Mouse (Mus musculus) macrophage (primary cell): Measurements from ENCODE around the gene Nlk. TPM values are rescaled to one million over a fixed set of nuclear protein-coding genes. Genes with fewer than 3 reads are reported as not detected.

Source experiments
- H3K27ac ChIP-seq: fragments of 350-480 bp; formaldehyde crosslinking; 2 replicates; pipeline ENCODE4 v1.9.0; 2021
- H3K36me3 ChIP-seq: fragments of 350-480 bp; formaldehyde crosslinking; 2 replicates; pipeline ENCODE4 v1.9.0; 2021; ENCODE audit errors: inconsistent target
- H3K4me3 ChIP-seq: fragments of 350-480 bp; formaldehyde crosslinking; 2 replicates; pipeline ENCODE4 v1.9.0; 2021; ENCODE audit errors: inconsistent target
- H3K79me2 ChIP-seq: fragments of 350-480 bp; formaldehyde crosslinking; 2 replicates; pipeline ENCODE4 v1.9.0; 2021; ENCODE audit errors: inconsistent target
- WGBS: methylation state at CpG from one replicate; pipeline ENCODE4 v1.1.7; 2026; ENCODE audit warnings: inconsistent platforms; ENCODE audit not compliant: missing documents; 5-methylcytosine and 5-hydroxymethylcytosine counted together
- polyA plus RNA-seq: library from polyadenylated mRNA; stranded (reverse); fragments of 250-400 nt; gene quantifications from 3 replicates; pipeline ENCODE4 v1.2.4, GENCODE M21; 2018; ENCODE audit warnings: inconsistent platforms

Nlk gene
- polyA plus RNA-seq, 1 experiment from 2014 or later, result 12.9 TPM

GRCm38 (mm10) chr11:78643746-78644145, 53.4 kb downstream of the Nlk start:
- no peak overlapping the region for H3K27ac ChIP-seq
- 97% methylated on average over 7 of the region's 7 CpGs for WGBS
- no peaks in the 10 kb centered on the region for H3K36me3 ChIP-seq
- H3K79me2 ChIP-seq, result no peaks in the 10 kb centered on the region
- H3K4me3 ChIP-seq, result no peak overlapping the region

- H3K4me3 ChIP-seq, result no peak overlapping the region
- no peaks in the 10 kb centered on the region for H3K36me3 ChIP-seq
- 93% methylated on average over 3 of the region's 3 CpGs for WGBS
- no peaks in the 10 kb centered on the region for H3K79me2 ChIP-seq
- H3K27ac ChIP-seq, result no peak overlapping the region
These were observed 55.0 kb downstream of the Nlk start for GRCm38 (mm10) chr11:78642151-78642550.

GRCm38 (mm10) chr11:78641088-78641487, 56.1 kb downstream of the Nlk start:
- H3K79me2 ChIP-seq, result no peaks in the 10 kb centered on the region
- no peaks in the 10 kb centered on the region for H3K36me3 ChIP-seq
- 97% methylated on average over 3 of the region's 3 CpGs for WGBS
- H3K27ac ChIP-seq, result no peak overlapping the region
- H3K4me3 ChIP-seq, result no peak overlapping the region

- no peaks in the 10 kb centered on the region for H3K36me3 ChIP-seq
- no peak overlapping the region for H3K27ac ChIP-seq
- H3K79me2 ChIP-seq, result no peaks in the 10 kb centered on the region
- 95% methylated on average over 2 of the region's 2 CpGs for WGBS
- H3K4me3 ChIP-seq, result no peak overlapping the region
These were observed 64.4 kb downstream of the Nlk start for GRCm38 (mm10) chr11:78632782-78633181.

- Histone ChIP-seq H3K79me2 (no peaks in the 10 kb centered on the region), H3K36me3 (no peaks in the 10 kb centered on the region), H3K27ac (no peak overlapping the region), H3K4me3 (no peak overlapping the region)
- WGBS, result 95% methylated on average over 3 of the region's 3 CpGs
These were observed 68.3 kb downstream of the Nlk start for GRCm38 (mm10) chr11:78628871-78629270.

GRCm38 (mm10) chr11:78624377-78624776, 72.8 kb downstream of the Nlk start:
- Histone ChIP-seq H3K4me3 (no peak overlapping the region), H3K36me3 (no peaks in the 10 kb centered on the region), H3K79me2 (no peaks in the 10 kb centered on the region), H3K27ac (no peak overlapping the region)
- WGBS, result 96% methylated on average over 3 of the region's 3 CpGs

- Histone ChIP-seq H3K4me3 (no peak overlapping the region), H3K79me2 (no peaks in the 10 kb centered on the region), H3K27ac (no peak overlapping the region), H3K36me3 (no peaks in the 10 kb centered on the region)
These were observed 75.2 kb downstream of the Nlk start for GRCm38 (mm10) chr11:78621926-78622325.

- no peak overlapping the region for H3K4me3 ChIP-seq
- H3K36me3 ChIP-seq, result no peaks in the 10 kb centered on the region
- H3K79me2 ChIP-seq, result no peaks in the 10 kb centered on the region
- 80% methylated on average over 3 of the region's 3 CpGs for WGBS
- no peak overlapping the region for H3K27ac ChIP-seq
These were observed 77.0 kb downstream of the Nlk start for GRCm38 (mm10) chr11:78620179-78620578.

GRCm38 (mm10) chr11:78611273-78611672, 85.9 kb downstream of the Nlk start:
- H3K27ac ChIP-seq, result no peak overlapping the region
- no peak overlapping the region for H3K4me3 ChIP-seq
- no peaks in the 10 kb centered on the region for H3K79me2 ChIP-seq
- H3K36me3 ChIP-seq, result no peaks in the 10 kb centered on the region

GRCm38 (mm10) chr11:78609657-78610056, 87.5 kb downstream of the Nlk start:
- H3K27ac ChIP-seq, result no peak overlapping the region
- no peaks in the 10 kb centered on the region for H3K36me3 ChIP-seq
- no peaks in the 10 kb centered on the region for H3K79me2 ChIP-seq
- no peak overlapping the region for H3K4me3 ChIP-seq
- 93% methylated on average over 4 of the region's 4 CpGs for WGBS

- WGBS, result 83% methylated on average over 1 of the region's 1 CpGs
- Histone ChIP-seq H3K27ac (no peak overlapping the region), H3K4me3 (no peak overlapping the region), H3K79me2 (no peaks in the 10 kb centered on the region), H3K36me3 (no peaks in the 10 kb centered on the region)
These were observed 92.3 kb downstream of the Nlk start for GRCm38 (mm10) chr11:78604826-78605225.

GRCm38 (mm10) chr11:78602781-78603180, 94.4 kb downstream of the Nlk start:
- Histone ChIP-seq H3K4me3 (no peak overlapping the region), H3K36me3 (no peaks in the 10 kb centered on the region), H3K79me2 (no peaks in the 10 kb centered on the region), H3K27ac (no peak overlapping the region)
- 97% methylated on average over 3 of the region's 3 CpGs for WGBS

GRCm38 (mm10) chr11:78600926-78601590, 96.1 kb downstream of the Nlk start:
- 82% methylated on average over 4 of the region's 4 CpGs for WGBS
- no peaks in the 10 kb centered on the region for H3K36me3 ChIP-seq
- H3K4me3 ChIP-seq, result no peak overlapping the region
- no peaks in the 10 kb centered on the region for H3K79me2 ChIP-seq
- peak overlapping the region; percentile 77 for H3K27ac ChIP-seq

GRCm38 (mm10) chr11:78600496-78600895, 96.7 kb downstream of the Nlk start:
- Histone ChIP-seq H3K27ac (peak overlapping the region; percentile 77), H3K79me2 (no peaks in the 10 kb centered on the region), H3K36me3 (no peaks in the 10 kb centered on the region), H3K4me3 (no peak overlapping the region)
- WGBS, result 10% methylated on average over 3 of the region's 3 CpGs

GRCm38 (mm10) chr11:78600051-78600450, 97.1 kb downstream of the Nlk start:
- Histone ChIP-seq H3K4me3 (no peak overlapping the region), H3K27ac (peak overlapping the region; percentile 77), H3K79me2 (no peaks in the 10 kb centered on the region), H3K36me3 (no peaks in the 10 kb centered on the region)
- WGBS, result 20% methylated on average over 4 of the region's 4 CpGs

- Histone ChIP-seq H3K36me3 (no peaks in the 10 kb centered on the region), H3K4me3 (no peak overlapping the region), H3K27ac (peak overlapping the region; percentile 77; the same call in 1 of the 2 replicates), H3K79me2 (no peaks in the 10 kb centered on the region)
- 100% methylated on average over 3 of the region's 3 CpGs for whole genome bisulfite sequencing
These were observed 98.3 kb downstream of the Nlk start for GRCm38 (mm10) chr11:78598763-78599415.
